Comparison of ENCODE assay signal across 12 mouse cellular contexts in the genomic region with DNA sequence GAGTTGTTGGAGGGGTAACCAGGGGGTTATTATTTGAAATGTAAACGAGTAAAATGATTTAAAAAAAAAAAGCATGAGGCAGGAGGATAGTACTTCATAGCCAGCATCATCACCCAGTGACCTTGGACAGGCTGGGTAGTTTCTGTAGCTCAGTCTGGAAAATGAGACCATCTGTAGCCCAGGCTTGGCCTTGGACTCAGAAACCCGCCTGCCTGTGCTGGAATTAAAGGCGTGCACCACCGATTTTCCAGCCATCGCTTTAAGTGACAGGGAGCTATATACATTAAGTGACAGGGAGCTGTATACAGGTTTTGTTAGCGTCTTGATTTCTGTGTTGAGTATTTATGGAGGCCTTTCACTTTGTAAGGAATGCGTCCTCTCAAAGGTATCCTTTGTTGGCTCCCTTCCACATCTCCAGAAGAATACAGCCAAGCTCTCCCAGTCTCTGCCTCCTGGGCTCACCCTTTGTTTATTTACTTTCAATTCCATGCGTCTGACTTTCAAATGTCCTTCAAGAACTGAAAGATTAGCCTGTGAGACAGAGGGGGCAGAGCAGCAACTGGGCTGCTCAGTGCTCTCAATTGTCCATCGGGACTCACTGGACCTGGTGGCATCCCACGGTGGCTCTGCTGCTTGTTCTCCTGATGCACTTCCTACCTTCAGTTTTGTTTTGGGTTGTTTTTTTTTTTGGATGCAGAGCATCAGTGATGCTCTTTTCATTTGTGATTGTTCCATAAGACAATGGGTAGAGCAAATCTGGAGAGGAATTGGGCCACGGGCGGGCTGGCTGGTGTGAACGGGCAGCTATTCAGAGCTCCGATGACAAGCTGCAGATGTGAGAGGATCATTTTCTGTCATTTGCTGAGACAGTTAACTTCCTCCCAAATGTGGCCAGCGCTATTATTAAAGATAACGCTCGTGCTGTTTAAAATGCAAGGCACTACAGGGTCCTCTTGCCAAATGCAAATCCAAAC.
DNase-seq lines count a peak whose midpoint lies in the region; ATAC-seq and TF ChIP-seq lines count a peak whose summit lies in the region.
"Had no signal": no experiment of that assay in that cellular context is flagged by ENCODE, and none has a peak within 500 bp of the region (broad histone marks: within the 10 kb centered on the region; RNA-seq: fewer than 3 reads in every experiment).

No protein-coding gene starts in this region.

- intact Hi-C loops in left cerebral cortex, adult 2 months (cut with DNase I): no loop called here

- H3K4me1 ChIP-seq in heart, embryonic 14.5 days (ENCODE audit: control insufficient read depth in 2 of 2, insufficient read depth in 2 of 2, low read length in 2 of 2): peaks cover 11 to 14% of the 10 kb centered on the region in 2 experiments
- H3K4me1 ChIP-seq in limb, embryonic 10.5 days: peaks cover 60% of the 10 kb centered on the region

- peak overlapping the region in 1 of 2 experiments; percentile 47; a peak in 1 of 4 replicates for H3K27ac ChIP-seq in heart, embryonic 14.5 days (replicated peaks in 1 of 2; ENCODE audit: control insufficient read depth in 1 of 2, insufficient read depth in 1 of 2, low read depth in 2 of 2, low read length in 2 of 2)
- no peak overlapping the region for H3K27ac ChIP-seq in left cerebral cortex, adult 2 months
- peak overlapping the region; percentile 50; the same call in 1 of the 2 replicates for H3K27ac ChIP-seq in limb, embryonic 10.5 days
- H3K27ac ChIP-seq: limb, embryonic 12.5 days had no signal

- H3K4me3 ChIP-seq in heart, embryonic 14.5 days (ENCODE audit: control insufficient read depth in 1 of 2, insufficient read depth in 1 of 2, low read depth in 1 of 2, low read length in 2 of 2): no peak overlapping the region
- H3K4me3 ChIP-seq in left cerebral cortex, adult 2 months: peak overlapping the region; percentile 5; the same call in 1 of the 2 replicates
- H3K4me3 ChIP-seq in limb, embryonic 10.5 days: no peak overlapping the region
- H3K4me3 ChIP-seq: erythroblast, embryonic 14.5 days; limb, embryonic 12.5 days had no signal

- H3K9me3 ChIP-seq in heart, embryonic 14.5 days (ENCODE audit: control insufficient read depth, low read length): no peaks in the 10 kb centered on the region
- H3K9me3 ChIP-seq in limb, embryonic 10.5 days (replicated peaks): no peaks in the 10 kb centered on the region
- H3K9me3 ChIP-seq: limb, embryonic 12.5 days had no signal

- no peak for DNase-seq in heart, adult 8-10 months (ENCODE audit: low spot score)
- DNase-seq in left cerebral cortex, adult 2 months (ENCODE audit: extremely low spot score in 1 of 2, low spot score in 2 of 2): no peak
- no peak for DNase-seq in left cerebral cortex, adult 18-20 months (ENCODE audit: low spot score in 2 of 2)
- peak; percentile 79 for DNase-seq in R1 (ENCODE audit: low read depth, low spot score)
- DNase-seq in limb, embryonic 10.5 days (ENCODE audit: low spot score): no peak
- no peak for DNase-seq in right cerebral cortex, postnatal 4 days
- DNase-seq: spleen, adult 18-20 months; thymus, adult 18-20 months had no signal

- no peak overlapping the region; the same call in 1 of the 2 replicates for H3K9ac ChIP-seq in heart, embryonic 14.5 days (ENCODE audit: low read length)
- H3K9ac ChIP-seq: limb, embryonic 12.5 days had no signal

- no peaks in the 10 kb centered on the region for H3K36me3 ChIP-seq in heart, embryonic 14.5 days (ENCODE audit: control insufficient read depth, insufficient read depth, low read length)
- H3K36me3 ChIP-seq in limb, embryonic 10.5 days: no peaks in the 10 kb centered on the region
- H3K36me3 ChIP-seq: limb, embryonic 12.5 days had no signal

- H3K27me3 ChIP-seq in heart, embryonic 14.5 days (ENCODE audit: control insufficient read depth, insufficient read depth, low read length): no peaks in the 10 kb centered on the region
- H3K27me3 ChIP-seq in limb, embryonic 10.5 days (ENCODE audit: low read depth, poor library complexity, severe bottlenecking): no peaks in the 10 kb centered on the region
- H3K27me3 ChIP-seq: limb, embryonic 12.5 days had no signal

- no peak for ATAC-seq in heart, embryonic 14.5 days (ENCODE audit: insufficient number of reproducible peaks, insufficient read depth, low FRiP score, low read depth)
- ATAC-seq: activated CD4-positive, CD25-positive, alpha-beta regulatory T cell, adult 4 months had no signal

- peak overlapping the region; percentile 34 for H3K4me2 ChIP-seq in heart, embryonic 14.5 days (ENCODE audit: low read length)
- H3K4me2 ChIP-seq: limb, embryonic 12.5 days had no signal

- no peak for TF ChIP-seq CTCF in left cerebral cortex, adult 2 months (IDR thresholded peaks at IDR 0.05)

- WGBS in heart, embryonic 14.5 days: 45% methylated on average over 17 of the region's 17 CpGs
- WGBS in limb, embryonic 10.5 days: 61% methylated on average over 17 of the region's 17 CpGs
